Mouse (Mus musculus): ENCODE data around the gene Arl4c. TPM values are rescaled to one million over a fixed set of nuclear protein-coding genes. Genes with fewer than 3 reads are reported as not detected.

Arl4c gene
- total and polyA plus RNA-seq, 3 experiments = not detected

DNA sequence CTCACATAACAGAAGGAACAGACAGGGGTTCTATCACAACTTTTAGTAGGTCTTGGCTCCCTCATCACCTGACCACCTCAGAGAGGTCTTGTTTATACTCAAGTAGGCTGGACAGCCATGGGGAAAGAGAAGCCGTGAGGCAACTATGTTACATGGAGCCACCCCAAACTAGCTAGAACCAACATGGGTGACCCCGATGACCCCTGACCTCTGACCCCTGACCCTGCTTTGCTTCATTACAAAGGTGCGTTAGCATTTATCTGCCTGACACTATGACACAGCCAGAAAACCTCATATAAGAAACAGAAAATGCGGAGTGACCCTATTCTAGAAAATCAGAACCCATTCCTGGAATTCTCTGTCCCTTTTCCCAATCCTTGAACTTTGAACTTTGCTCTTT is 77.6 kb downstream of the Arl4c start:
- H3K9ac ChIP-seq (ENCODE audit: control insufficient read depth, low read depth, low read length, poor library complexity, severe bottlenecking) = no peak overlapping the region
- no peaks in the 10 kb centered on the region for H3K36me3 ChIP-seq (ENCODE audit: control insufficient read depth in 1 of 2, insufficient read depth in 2 of 2, low read length in 2 of 2)
- no peaks in the 10 kb centered on the region for H3K9me3 ChIP-seq (replicated peaks; ENCODE audit: insufficient read depth, low read length)
- no peak overlapping the region for H3K4me3 ChIP-seq (ENCODE audit: control insufficient read depth in 1 of 2, insufficient read depth in 1 of 2, low read depth in 2 of 2, low read length in 2 of 2)
- no peak for DNase-seq (ENCODE audit: low read depth, low spot score)
- no peaks in the 10 kb centered on the region for H3K79me2 ChIP-seq (ENCODE audit: control insufficient read depth, insufficient read depth, low read length, poor library complexity)
- TF ChIP-seq ZNF384 (IDR thresholded peaks at IDR 0.05; ENCODE audit: low read depth, low read length) = no peak
- TF ChIP-seq USF2 (IDR thresholded peaks at IDR 0.05; ENCODE audit: borderline replicate concordance in 1 of 2, insufficient read depth in 1 of 2, low read depth in 1 of 2, low read length in 2 of 2) = no peak
- no peak for TF ChIP-seq MYB (IDR thresholded peaks at IDR 0.05; ENCODE audit: low read depth, low read length)
- no peak for TF ChIP-seq POLR2AphosphoS2 (IDR thresholded peaks at IDR 0.05; ENCODE audit: low read length)
- TF ChIP-seq JUND (IDR thresholded peaks at IDR 0.05; ENCODE audit: low read depth, low read length) = no peak
- no peak for TF ChIP-seq ZC3H11A (IDR thresholded peaks at IDR 0.05; ENCODE audit: low read depth, low read length)
- no peak for TF ChIP-seq ZMIZ1 (IDR thresholded peaks at IDR 0.05; ENCODE audit: low read depth, low read length)
- no peak for TF ChIP-seq USF1 (IDR thresholded peaks at IDR 0.05; ENCODE audit: low read depth, low read length)
- TF ChIP-seq KAT2A (conservative IDR thresholded peaks at IDR 0.05; ENCODE audit: low read depth, low read length) = no peak
- TF ChIP-seq POLR2AphosphoS5 (IDR thresholded peaks at IDR 0.05; ENCODE audit: borderline replicate concordance, low read depth, low read length) = no peak
- TF ChIP-seq GATA1 (IDR thresholded peaks at IDR 0.05; ENCODE audit: low read depth, low read length) = no peak
- no peak for TF ChIP-seq TCF12 (IDR thresholded peaks at IDR 0.05; ENCODE audit: low read depth, low read length)
- no peak for TF ChIP-seq NELFE (IDR thresholded peaks at IDR 0.05; ENCODE audit: low read depth, low read length)
- no peak for TF ChIP-seq GABPA (IDR thresholded peaks at IDR 0.05; ENCODE audit: low read depth, low read length)
- H3K27me3 ChIP-seq (ENCODE audit: control insufficient read depth in 1 of 2, insufficient read depth in 2 of 2, low read length in 2 of 2) = no peaks in the 10 kb centered on the region
- H3K4me1 ChIP-seq (ENCODE audit: control insufficient read depth in 1 of 2, insufficient read depth in 2 of 2, low read length in 2 of 2) = no peaks in the 10 kb centered on the region
- no peak overlapping the region for H3K27ac ChIP-seq (ENCODE audit: control insufficient read depth, low read depth, low read length)

- no peak for TF ChIP-seq NRF1 (IDR thresholded peaks at IDR 0.05; ENCODE audit: insufficient read depth, low read depth, low read length, poor library complexity, severe bottlenecking)
- no peak for TF ChIP-seq E2F4 (IDR thresholded peaks at IDR 0.05; ENCODE audit: borderline replicate concordance, low read depth, low read length)
- no peak for TF ChIP-seq MAZ (IDR thresholded peaks at IDR 0.05; ENCODE audit: low read depth, low read length)
- TF ChIP-seq BHLHE40 (IDR thresholded peaks at IDR 0.05; ENCODE audit: borderline replicate concordance, low read depth, low read length) = no peak
- no peak overlapping the region for H3K27ac ChIP-seq (ENCODE audit: control insufficient read depth, low read depth, low read length)
- H3K79me2 ChIP-seq (ENCODE audit: control insufficient read depth, insufficient read depth, low read length, poor library complexity) = no peaks in the 10 kb centered on the region
- H3K4me3 ChIP-seq (ENCODE audit: control insufficient read depth in 1 of 2, insufficient read depth in 1 of 2, low read depth in 2 of 2, low read length in 2 of 2) = no peak overlapping the region
- H3K27me3 ChIP-seq (ENCODE audit: control insufficient read depth in 1 of 2, insufficient read depth in 2 of 2, low read length in 2 of 2) = no peaks in the 10 kb centered on the region
- no peaks in the 10 kb centered on the region for H3K4me1 ChIP-seq (ENCODE audit: control insufficient read depth in 1 of 2, insufficient read depth in 2 of 2, low read length in 2 of 2)
- no peaks in the 10 kb centered on the region for H3K36me3 ChIP-seq (ENCODE audit: control insufficient read depth in 1 of 2, insufficient read depth in 2 of 2, low read length in 2 of 2)
- DNase-seq (ENCODE audit: low read depth, low spot score) = no peak
- no peaks in the 10 kb centered on the region for H3K9me3 ChIP-seq (replicated peaks; ENCODE audit: insufficient read depth, low read length)
- H3K9ac ChIP-seq (ENCODE audit: control insufficient read depth, low read depth, low read length, poor library complexity, severe bottlenecking) = no peak overlapping the region
These were observed 78.4 kb downstream of the Arl4c start for GRCm38 (mm10) chr1:88623541-88624115.

Other genes starting within 250 kb of the Arl4c start
- not detected in 2 replicates for gene Glrp1, start 192.2 kb downstream of the Arl4c start, total RNA-seq (2012; rRNA removed)
- gene Glrp1, start 192.2 kb downstream of the Arl4c start, polyA plus RNA-seq (2012; ENCODE audit: insufficient read depth in 1 of 2, insufficient read length in 2 of 2, low read depth in 1 of 2, low replicate concordance in 2 of 2, missing spikeins in 1 of 2) = not detected

Data from MEL (cell line).